Mouse (Mus musculus): ENCODE measurements around the gene Atp5d.

DNA sequence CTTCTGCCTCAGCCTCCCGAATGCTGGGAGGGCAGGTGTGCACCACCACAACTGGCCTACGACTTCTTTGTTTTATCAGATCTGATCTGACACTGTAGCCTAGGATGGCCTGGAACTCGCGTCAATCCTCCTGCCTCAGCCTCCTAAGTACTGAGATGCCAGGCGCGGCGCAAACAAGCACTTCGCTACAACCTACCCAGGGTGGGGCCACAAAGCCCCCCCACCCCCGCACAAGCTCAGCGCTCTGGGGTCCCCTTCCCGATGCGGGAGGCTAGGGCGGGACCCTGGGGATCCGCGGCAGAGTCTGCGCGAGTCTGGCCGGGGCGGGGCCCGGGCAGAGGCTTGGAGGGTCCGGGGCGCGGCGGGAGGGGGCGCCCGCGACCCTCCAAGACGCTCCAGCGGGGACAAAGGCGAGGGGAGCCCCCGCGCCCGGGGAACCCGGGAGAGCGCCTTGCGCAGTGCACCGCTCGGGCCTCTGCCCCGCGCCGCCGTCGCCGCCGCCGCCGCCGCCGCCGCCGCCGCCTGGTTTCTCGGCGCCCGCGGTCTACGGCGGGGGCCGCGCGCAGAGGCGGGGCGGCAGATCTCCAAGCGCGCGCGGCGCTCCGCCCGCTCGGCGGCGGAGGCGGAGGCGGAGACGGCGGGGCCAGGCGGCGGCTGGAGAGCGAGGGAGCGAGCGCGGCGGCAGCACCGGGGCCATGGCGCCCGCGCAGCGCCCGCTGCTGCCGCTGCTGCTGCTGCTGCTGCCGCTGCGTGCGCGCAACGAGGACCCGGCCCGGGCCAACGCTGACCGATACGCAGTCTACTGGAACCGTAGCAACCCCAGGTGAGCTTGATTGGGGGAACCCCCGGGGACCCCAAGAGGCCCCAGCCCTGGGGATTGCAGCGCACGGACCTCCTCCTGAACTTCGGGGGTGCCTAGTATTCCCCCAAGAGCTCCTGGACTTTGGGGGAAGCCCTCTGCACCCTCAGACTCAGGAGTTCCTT lies 40.9 kb downstream of the Atp5d start, which contains the start of gene Efna2:
- TF ChIP-seq CTCF (IDR thresholded peaks at IDR 0.05; ENCODE audit: borderline replicate concordance, extremely low read depth, insufficient read depth, insufficient read length) (no peak), POLR2A (IDR thresholded peaks at IDR 0.05; ENCODE audit: borderline replicate concordance, extremely low read depth, insufficient read depth, insufficient read length, poor library complexity, severe bottlenecking) (peak; percentile 64)

Data from brain, embryonic 14.5 days (tissue).